Mouse (Mus musculus) layer of hippocampus, adult 11-12 months (tissue): Measurements from ENCODE around the gene Aqp9.

Experiments used
- DNase-seq: peaks from one replicate; pipeline ENCODE4 v3.0.0; 2022; ENCODE audit warnings: low spot score

The Aqp9 gene

GRCm38 (mm10) chr9:71167473-71168215, 838 bp downstream of the Aqp9 start:
- peak; percentile 13 for DNase-seq

- no peak for DNase-seq
These were observed 1.5 kb downstream of the Aqp9 start for GRCm38 (mm10) chr9:71166871-71167465.

DNA sequence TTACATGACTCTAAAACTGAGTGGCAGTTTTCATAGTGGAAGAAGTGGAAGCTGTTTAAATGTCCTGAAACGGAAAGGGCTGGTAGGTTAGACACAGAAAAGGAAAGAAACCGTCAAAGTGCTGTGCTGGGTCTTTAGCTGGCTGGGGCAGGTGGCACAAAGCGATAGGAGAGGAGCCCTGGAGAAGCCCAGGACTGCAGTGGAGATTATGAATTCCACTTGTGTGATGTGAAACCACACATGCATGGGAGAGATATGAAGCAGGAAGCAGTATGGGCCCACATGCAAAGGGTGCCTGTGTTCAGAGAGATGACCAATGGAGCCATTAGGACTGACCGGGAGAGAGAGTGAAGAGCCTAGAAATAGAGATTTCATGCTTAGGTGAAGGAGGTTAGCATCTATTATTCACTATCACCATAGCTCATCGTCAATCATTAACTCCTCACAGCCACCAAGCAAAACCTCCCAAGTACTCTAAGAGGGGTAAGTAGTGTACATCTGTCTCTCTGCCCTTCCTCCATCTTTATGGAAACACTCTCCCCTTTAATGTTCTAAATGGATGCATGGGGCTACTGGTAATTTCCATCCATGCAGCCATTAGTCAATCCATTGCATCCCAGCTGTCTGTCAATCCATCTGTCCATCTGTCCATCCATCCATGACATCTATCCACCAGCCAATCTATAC, 2.3 kb downstream of the Aqp9 start:
- DNase-seq = no peak

GRCm38 (mm10) chr9:71165510-71165909, 3.0 kb downstream of the Aqp9 start:
- no peak for DNase-seq

DNA sequence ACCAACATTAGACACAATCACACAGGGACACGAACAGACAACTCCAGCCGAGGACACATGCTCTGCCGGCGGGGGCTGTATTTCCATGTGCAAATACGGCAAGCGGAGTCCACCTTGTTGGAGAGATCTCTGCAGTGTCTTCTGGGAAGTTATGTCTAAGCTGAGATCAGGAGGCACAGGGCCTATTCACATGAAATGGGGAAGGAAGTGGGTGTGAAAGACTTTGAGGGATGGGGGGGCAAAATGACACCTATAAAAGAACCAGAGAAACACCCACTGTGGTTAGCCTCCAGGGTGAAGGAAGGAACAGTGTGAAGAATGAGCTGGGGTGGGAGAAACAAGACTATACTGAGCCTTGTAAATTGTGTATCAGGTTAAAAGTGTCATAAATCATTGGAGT, 3.4 kb downstream of the Aqp9 start:
- no peak for DNase-seq

DNA sequence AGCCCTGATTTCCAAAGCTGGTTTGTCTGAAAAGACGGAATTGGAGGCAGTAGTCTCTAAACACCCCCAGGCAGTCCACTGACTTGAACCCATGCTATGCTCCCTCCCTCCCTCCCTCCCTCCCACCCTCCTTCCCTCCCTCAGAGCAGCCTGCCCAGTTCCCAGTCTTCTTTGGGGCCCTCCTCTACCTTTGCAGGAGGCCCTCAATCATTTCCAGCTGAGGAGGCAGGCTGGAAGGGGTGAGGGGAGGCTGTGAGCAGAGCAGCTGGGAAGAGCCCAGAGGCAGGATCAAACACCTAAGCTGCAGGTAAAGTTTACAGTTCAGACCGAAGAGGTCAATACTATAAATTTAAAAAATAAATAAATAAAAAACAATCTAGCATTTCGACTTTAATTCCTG, 4.1 kb downstream of the Aqp9 start:
- no peak for DNase-seq

DNA sequence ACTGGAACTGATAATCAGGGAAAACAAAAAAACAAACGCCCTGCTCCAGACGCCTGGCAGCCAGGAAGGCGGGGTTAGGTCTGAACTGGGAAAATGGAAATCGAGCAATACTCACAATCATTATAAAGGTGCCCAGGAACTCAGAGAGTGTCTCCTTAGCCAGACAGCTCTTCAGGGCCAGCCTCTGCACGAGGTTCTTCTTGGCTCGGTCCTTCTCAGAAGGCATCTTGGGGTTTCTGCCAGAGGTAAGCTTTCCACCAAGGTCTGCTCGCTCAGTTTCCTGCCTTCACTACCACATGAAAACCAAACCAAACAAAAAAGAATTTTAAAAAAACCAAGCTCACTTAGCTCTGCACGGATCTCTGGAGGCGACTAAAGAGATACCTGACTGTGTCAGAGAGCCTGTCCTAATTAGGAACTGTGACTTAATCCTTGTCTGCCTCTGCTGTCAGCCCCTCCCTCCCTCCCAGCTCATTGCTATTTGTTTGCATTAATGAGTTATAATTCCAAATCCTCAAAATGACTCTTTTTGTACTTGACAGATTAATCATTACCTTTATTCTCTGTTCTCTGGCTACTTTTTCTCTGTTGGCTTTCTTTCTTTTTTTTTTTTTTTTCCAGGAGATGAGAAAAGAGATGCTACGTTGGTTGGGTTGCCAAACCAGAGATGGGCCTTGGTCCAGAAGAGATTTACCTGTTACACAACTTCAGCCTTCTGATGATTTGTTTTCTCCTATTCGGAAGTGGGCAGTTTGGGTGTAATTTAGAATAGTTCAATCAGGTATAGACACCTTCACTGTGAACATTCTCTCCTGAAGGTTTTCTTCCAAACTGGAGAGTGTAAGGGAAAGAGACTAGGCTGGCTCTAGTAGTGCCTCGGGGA, 5.4 kb downstream of the Aqp9 start:
- no peak for DNase-seq

DNA sequence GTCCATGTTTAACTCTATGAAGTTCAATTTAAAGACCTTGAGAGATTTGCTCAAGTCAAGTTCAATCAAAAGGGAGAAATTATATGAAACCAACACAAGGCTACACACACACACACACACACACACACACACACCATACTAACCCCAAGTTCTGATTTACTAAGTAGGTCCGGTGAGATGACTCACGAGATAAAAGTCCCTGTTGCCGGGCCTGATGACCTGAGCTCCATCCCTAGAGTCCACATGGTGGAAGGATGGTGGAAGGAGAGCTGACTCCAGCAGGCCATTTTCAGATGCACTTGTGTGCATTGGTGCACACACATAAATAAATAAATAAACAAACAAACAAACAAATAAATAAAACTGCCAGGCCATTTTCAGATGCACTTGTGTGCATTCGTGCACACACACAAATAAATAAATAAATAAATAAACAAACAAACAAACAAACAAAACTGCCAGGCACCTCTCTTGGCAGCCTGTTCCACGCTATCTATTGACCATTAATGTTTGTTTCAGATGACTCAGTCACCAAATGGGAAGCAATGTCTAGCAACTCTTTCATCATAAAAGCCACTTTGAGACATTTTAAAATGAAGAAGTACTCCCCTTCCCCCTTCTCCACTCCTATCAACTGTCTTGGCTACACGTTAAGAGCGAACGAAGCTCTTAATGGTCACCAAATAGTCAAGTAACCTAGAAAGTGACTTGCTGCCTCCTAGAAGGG, 6.2 kb downstream of the Aqp9 start:
- no peak for DNase-seq

DNA sequence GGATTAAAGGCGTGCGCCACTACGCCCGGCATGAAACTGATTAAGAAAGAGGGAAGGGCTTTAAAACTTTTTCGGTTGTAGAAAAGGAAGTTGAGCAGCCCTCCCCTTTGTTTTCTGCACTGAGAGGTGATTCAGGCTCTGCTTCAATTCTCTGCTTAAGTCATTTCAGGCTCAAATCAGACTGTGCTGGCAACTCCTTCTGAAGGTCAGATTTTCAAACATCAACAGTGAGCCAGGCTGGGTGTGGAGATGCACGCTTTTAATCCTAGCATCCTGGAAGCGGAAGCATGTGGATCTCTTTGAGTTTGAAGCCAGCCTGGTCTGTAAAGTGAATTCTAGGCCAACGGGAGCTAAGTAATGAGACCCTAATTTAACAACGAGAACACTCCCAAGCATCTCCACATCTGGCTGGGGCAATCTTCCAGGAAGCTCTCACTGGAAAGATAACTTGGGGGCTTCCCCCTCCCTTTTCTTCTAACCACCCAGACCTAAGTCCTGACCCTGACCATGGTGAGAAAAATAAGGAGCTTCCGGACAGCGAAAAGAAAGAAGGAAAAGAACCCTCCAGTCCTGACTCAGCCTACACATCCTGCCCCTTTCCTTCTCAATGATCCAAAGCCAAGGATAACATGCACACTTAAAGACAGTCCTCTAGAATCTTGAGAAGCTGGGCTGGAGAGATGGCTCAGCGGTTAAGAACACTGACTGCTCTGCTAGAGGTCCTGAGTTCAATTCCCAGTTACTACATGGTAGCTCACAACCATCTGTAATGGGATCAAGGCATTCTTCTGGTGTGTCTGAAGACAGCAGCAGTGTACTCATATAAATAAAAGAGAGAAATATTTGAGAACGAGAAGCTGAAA, 7.4 kb downstream of the Aqp9 start:
- DNase-seq = no peak

GRCm38 (mm10) chr9:71159686-71160085, 8.8 kb downstream of the Aqp9 start:
- no peak for DNase-seq

GRCm38 (mm10) chr9:71159060-71159626, 9.3 kb downstream of the Aqp9 start:
- DNase-seq = no peak

DNA sequence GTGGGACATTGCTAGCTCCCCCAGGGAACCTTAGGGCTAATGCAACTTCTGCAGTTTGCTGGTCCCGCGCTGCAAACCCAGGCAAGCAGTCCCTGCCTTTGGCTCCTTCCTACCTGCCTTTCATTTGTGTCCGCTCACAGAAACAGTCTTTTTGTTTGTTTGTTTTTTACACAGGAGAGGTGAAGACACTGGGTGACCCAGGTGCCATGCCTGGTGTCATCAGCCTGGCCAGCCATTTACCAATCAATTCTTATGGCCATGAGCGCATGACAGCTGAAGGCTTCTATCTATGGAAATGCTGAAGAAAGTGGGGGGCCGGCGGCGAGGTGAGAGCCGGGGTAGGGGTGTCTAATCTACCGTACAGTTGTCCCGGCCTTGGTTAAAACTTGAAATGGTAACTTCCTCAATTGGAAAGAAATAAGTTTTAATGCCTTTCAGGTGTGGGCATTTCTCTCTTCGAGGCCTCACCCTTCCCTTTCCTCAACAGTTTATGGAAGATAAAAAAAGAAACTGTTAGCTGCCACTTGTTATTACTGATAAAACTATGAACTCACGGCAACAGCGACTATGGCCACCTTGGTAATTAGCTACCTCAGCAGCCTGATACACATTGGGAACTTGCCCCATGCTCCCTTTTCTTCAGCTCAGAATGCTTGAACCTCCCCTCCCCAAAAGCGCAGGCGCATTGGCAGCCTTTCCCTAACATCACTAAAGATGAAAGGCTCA, 10.4 kb downstream of the Aqp9 start:
- no peak for DNase-seq

- DNase-seq = no peak
These were observed 11.9 kb downstream of the Aqp9 start for GRCm38 (mm10) chr9:71156447-71157035.

- DNase-seq = no peak
These were observed 13.0 kb downstream of the Aqp9 start for GRCm38 (mm10) chr9:71155399-71156005.

GRCm38 (mm10) chr9:71151386-71151785, 17.1 kb downstream of the Aqp9 start:
- no peak for DNase-seq

DNA sequence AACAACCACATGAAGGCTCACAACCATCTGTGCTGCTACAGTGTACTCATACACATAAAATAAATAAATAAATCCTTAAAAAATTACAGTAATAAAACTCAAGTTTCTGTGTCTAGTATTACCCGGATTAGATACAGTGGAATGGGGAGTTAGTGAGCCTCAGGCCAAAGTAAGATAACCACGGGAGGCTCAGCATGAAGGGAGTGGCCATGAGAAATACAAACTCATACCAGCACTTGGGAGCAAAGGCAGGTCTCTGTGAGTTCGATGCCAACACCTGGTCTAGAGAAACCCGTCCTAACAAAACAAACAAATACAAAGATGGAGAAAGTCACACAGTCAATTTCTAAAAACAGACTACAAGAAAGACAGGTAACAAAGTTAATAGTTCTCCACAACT, 18.3 kb downstream of the Aqp9 start:
- no peak for DNase-seq

GRCm38 (mm10) chr9:71148890-71149289, 19.6 kb downstream of the Aqp9 start:
- DNase-seq = no peak

DNA sequence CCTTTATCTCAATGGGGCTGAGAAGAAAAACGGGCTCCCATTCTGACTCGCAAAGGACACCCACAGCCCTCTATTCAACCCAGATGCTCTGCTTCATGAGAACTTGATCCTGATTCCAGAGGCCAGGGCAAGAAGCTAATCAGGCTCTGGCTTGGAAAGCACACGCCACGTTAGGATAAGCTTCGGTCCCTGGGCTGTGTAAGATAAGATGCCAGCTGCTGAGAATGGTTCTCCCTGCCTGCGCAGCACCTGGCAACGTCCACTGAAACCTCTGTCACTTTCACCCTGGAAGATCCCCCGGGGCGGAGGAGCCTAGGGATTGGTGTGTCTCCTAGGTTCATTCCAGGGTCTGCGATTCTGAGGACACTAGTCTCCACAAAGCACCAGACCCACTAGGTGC, 22.3 kb downstream of the Aqp9 start:
- no peak for DNase-seq

- DNase-seq = no peak
These were observed 28.3 kb downstream of the Aqp9 start for GRCm38 (mm10) chr9:71140205-71140604.
